In the genomic region with DNA sequence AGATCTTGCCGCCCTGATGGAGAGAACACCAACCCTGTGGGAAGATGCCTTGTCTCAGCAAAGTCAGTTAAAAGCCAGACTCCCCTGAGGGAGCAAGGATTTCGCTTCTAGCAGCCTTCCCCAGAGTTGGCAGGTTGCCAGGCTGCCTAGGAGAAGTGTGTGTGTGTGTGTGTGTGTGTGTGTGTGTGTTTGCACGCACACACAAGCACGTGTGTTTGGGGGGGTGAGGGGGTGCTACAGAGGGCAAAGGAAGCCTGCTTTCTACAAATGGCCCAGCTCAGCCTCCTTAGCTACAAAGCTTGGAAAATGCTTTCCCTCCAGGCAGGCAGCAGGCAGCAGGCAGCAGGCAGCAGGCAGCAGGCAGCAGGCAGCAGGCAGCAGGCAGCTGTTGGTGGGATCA, we compare ENCODE assay signal across 8 mouse cellular contexts. TPM values are rescaled to one million over a fixed set of nuclear protein-coding genes. Genes with fewer than 3 reads are reported as not detected.
DNase-seq lines count a peak whose midpoint lies in the region; ATAC-seq lines count a peak whose summit lies in the region.

No protein-coding gene starts in this region.

- no peaks in the 10 kb centered on the region for H3K27me3 ChIP-seq in limb, embryonic 11.5 days (ENCODE audit: control insufficient read depth, insufficient read depth, low read length)
- H3K27me3 ChIP-seq in midbrain, embryonic 16.5 days (ENCODE audit: control insufficient read depth, insufficient read depth, low read depth, low read length): no peaks in the 10 kb centered on the region

- H3K9me3 ChIP-seq in limb, embryonic 11.5 days (ENCODE audit: control insufficient read depth, low read length): no peaks in the 10 kb centered on the region
- H3K9me3 ChIP-seq in midbrain, embryonic 16.5 days (replicated peaks; ENCODE audit: control insufficient read depth, low read length, poor library complexity, severe bottlenecking): no peaks in the 10 kb centered on the region

- 5% methylated on average over 4 of the region's 4 CpGs for WGBS in limb, embryonic 11.5 days
- 0% methylated on average over 4 of the region's 4 CpGs for WGBS in midbrain, embryonic 16.5 days

- H3K4me1 ChIP-seq in limb, embryonic 11.5 days (ENCODE audit: control insufficient read depth, insufficient read depth, low read length): peaks cover 73% of the 10 kb centered on the region
- H3K4me1 ChIP-seq in midbrain, embryonic 16.5 days (ENCODE audit: control insufficient read depth, insufficient read depth, low read length): peaks cover 89% of the 10 kb centered on the region

- DNase-seq in cerebellum, adult 11 months: peak; percentile 34
- DNase-seq in cerebellum, adult 8-10 months: no peak
- peak; percentile 43 for DNase-seq in urinary bladder, postnatal 25 days (ENCODE audit: low spot score)
- no peak for DNase-seq in urinary bladder, adult 18-20 months (ENCODE audit: low spot score in 2 of 2)
- DNase-seq in heart, postnatal 14 days: peak; percentile 47 to 70
- DNase-seq in limb, embryonic 11.5 days (ENCODE audit: low spot score): peak; percentile 78
- DNase-seq in yolk sac, embryonic 10.5 days (ENCODE audit: low spot score): peak; percentile 73

- intact Hi-C loops in heart, postnatal 14 days (cut with DNase I): no loop called here

- H3K4me2 ChIP-seq in limb, embryonic 11.5 days (ENCODE audit: low read depth, severe bottlenecking): peak overlapping the region; percentile 24
- H3K4me2 ChIP-seq in midbrain, embryonic 16.5 days (ENCODE audit: low read length): peak overlapping the region; percentile 37

- H3K4me3 ChIP-seq in limb, embryonic 11.5 days (ENCODE audit: low read depth, low read length): no peak overlapping the region
- H3K4me3 ChIP-seq in midbrain, embryonic 16.5 days (ENCODE audit: low read depth, low read length): no peak overlapping the region

- peak overlapping the region; percentile 78 for H3K27ac ChIP-seq in limb, embryonic 11.5 days (replicated peaks; ENCODE audit: low read depth, low read length)
- peak overlapping the region; percentile 56 for H3K27ac ChIP-seq in midbrain, embryonic 16.5 days (ENCODE audit: low read length)

- ATAC-seq in limb, embryonic 11.5 days (ENCODE audit: insufficient number of reproducible peaks, low FRiP score, low TSS enrichment, low read depth): no peak
- no peak for ATAC-seq in midbrain, embryonic 16.5 days

- no peaks in the 10 kb centered on the region for H3K36me3 ChIP-seq in limb, embryonic 11.5 days (ENCODE audit: control insufficient read depth, insufficient read depth, low read length)
- no peaks in the 10 kb centered on the region for H3K36me3 ChIP-seq in midbrain, embryonic 16.5 days (ENCODE audit: control insufficient read depth, insufficient read depth, low read length)

- no peak overlapping the region for H3K9ac ChIP-seq in limb, embryonic 11.5 days (ENCODE audit: low read length)
- peak overlapping the region; percentile 48 for H3K9ac ChIP-seq in midbrain, embryonic 16.5 days (ENCODE audit: low read depth, low read length)

RNA-seq across cellular contexts. Expression of gene Kif21b, which starts 6.4 kb away (rescaled TPM):
- 1 to 10 TPM; 1.2 to 4.3 TPM for total RNA-seq in heart, postnatal 14 days (2021)
- polyA plus RNA-seq in limb, embryonic 11.5 days (2014; fragmentation: Nextera tagmentation; extraction: Ambion mirVana): 8.9 and 10.2 TPM in 2 replicates
- 47.9 and 55.7 TPM in 2 replicates for polyA plus RNA-seq in midbrain, embryonic 16.5 days (2015; fragmentation: Nextera tagmentation; extraction: Ambion mirVana)

Comparison
In these comparisons a context has a peak if more than half of its experiments do, and no peak if none do; other contexts are left out.
1. DNase-seq: peak in cerebellum, adult 11 months (single experiment), urinary bladder, postnatal 25 days (single experiment), heart, postnatal 14 days (2 of 2), limb, embryonic 11.5 days (single experiment) and yolk sac, embryonic 10.5 days (single experiment); none in cerebellum, adult 8-10 months (single experiment) and urinary bladder, adult 18-20 months (0 of 2).